In the genomic region with DNA sequence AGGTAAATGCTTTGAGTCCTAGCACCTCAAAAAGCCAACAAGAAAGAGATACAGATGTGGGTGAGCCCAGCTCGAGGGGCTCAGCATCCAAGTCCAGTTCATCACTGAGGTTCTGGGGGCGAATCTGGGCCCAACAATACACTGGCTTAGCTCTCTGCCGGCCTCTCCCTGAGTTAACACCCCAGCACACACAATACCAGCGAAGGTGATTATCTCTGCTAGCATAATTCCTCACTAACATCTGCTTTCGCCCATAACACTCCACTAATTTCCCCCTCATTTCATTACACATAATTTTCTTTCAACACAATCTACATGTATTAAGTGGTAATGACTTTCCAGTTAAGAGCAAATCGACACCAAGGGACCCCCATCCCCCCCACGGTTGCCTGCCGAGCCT, we compare ENCODE assay signal across 27 mouse cellular contexts.
DNase-seq lines count a peak whose midpoint lies in the region; ATAC-seq and TF ChIP-seq lines count a peak whose summit lies in the region.
"Had no signal": no experiment of that assay in that cellular context is flagged by ENCODE, and none has a peak within 500 bp of the region (broad histone marks: within the 10 kb centered on the region; RNA-seq: fewer than 3 reads in every experiment).

No protein-coding gene starts in this region.

- H3K9me3 ChIP-seq in midbrain, postnatal 0 days (ENCODE audit: low read length), result no peaks in the 10 kb centered on the region
- no peaks in the 10 kb centered on the region for H3K9me3 ChIP-seq in midbrain, embryonic 16.5 days (replicated peaks; ENCODE audit: control insufficient read depth, low read length, poor library complexity, severe bottlenecking)
- no peaks in the 10 kb centered on the region for H3K9me3 ChIP-seq in hindbrain, embryonic 15.5 days
- H3K9me3 ChIP-seq in embryonic facial prominence, embryonic 10.5 days, result no peaks in the 10 kb centered on the region
- H3K9me3 ChIP-seq: embryonic facial prominence, embryonic 13.5 days; heart, embryonic 10.5 days; heart, embryonic 15.5 days had no signal

- no peaks in the 10 kb centered on the region for H3K4me1 ChIP-seq in midbrain, postnatal 0 days (ENCODE audit: insufficient read depth, low read length)
- peaks cover 9% of the 10 kb centered on the region for H3K4me1 ChIP-seq in midbrain, embryonic 16.5 days (ENCODE audit: control insufficient read depth, insufficient read depth, low read length)
- H3K4me1 ChIP-seq in hindbrain, embryonic 15.5 days (replicated peaks), result peaks cover 18% of the 10 kb centered on the region
- H3K4me1 ChIP-seq in embryonic facial prominence, embryonic 10.5 days, result peaks cover 9% of the 10 kb centered on the region
- H3K4me1 ChIP-seq: heart, embryonic 15.5 days had no signal

- no peak overlapping the region for H3K4me3 ChIP-seq in midbrain, postnatal 0 days (ENCODE audit: low read depth, low read length)
- no peak overlapping the region for H3K4me3 ChIP-seq in midbrain, embryonic 16.5 days (ENCODE audit: low read depth, low read length)
- H3K4me3 ChIP-seq in hindbrain, embryonic 15.5 days, result no peak overlapping the region
- H3K4me3 ChIP-seq in embryonic facial prominence, embryonic 10.5 days, result no peak overlapping the region
- H3K4me3 ChIP-seq: embryonic facial prominence, embryonic 13.5 days; heart, embryonic 10.5 days; heart, embryonic 15.5 days had no signal

- H3K27me3 ChIP-seq in midbrain, postnatal 0 days (ENCODE audit: insufficient read depth, low read length), result no peaks in the 10 kb centered on the region
- no peaks in the 10 kb centered on the region for H3K27me3 ChIP-seq in midbrain, embryonic 16.5 days (ENCODE audit: control insufficient read depth, insufficient read depth, low read depth, low read length)
- H3K27me3 ChIP-seq in hindbrain, embryonic 15.5 days, result no peaks in the 10 kb centered on the region
- H3K27me3 ChIP-seq in embryonic facial prominence, embryonic 10.5 days (replicated peaks; ENCODE audit: low read depth, poor library complexity, severe bottlenecking), result no peaks in the 10 kb centered on the region; the same call in 1 of the 2 replicates
- H3K27me3 ChIP-seq: embryonic facial prominence, embryonic 13.5 days; heart, embryonic 15.5 days had no signal

- no peak for ATAC-seq in midbrain, postnatal 0 days (ENCODE audit: low FRiP score)
- no peak for ATAC-seq in midbrain, embryonic 16.5 days
- no peak; the same call in 1 of the 2 replicates for ATAC-seq in hindbrain, embryonic 15.5 days (ENCODE audit: low FRiP score, low read depth)
- ATAC-seq: CD4-positive, CD25-positive, alpha-beta regulatory T cell, adult 4 months; inflammation-experienced regulatory T-cells, adult 6 months had no signal

- H3K36me3 ChIP-seq in midbrain, postnatal 0 days (ENCODE audit: insufficient read depth, low read length), result no peaks in the 10 kb centered on the region
- H3K36me3 ChIP-seq in midbrain, embryonic 16.5 days (ENCODE audit: control insufficient read depth, insufficient read depth, low read length), result no peaks in the 10 kb centered on the region
- H3K36me3 ChIP-seq in hindbrain, embryonic 15.5 days, result no peaks in the 10 kb centered on the region
- no peaks in the 10 kb centered on the region for H3K36me3 ChIP-seq in embryonic facial prominence, embryonic 10.5 days (replicated peaks)
- H3K36me3 ChIP-seq: embryonic facial prominence, embryonic 13.5 days; heart, embryonic 10.5 days; heart, embryonic 15.5 days had no signal

- 44% methylated on average over 8 of the region's 8 CpGs for WGBS in midbrain, postnatal 0 days
- 38% methylated on average over 8 of the region's 8 CpGs for WGBS in midbrain, embryonic 16.5 days
- 40% methylated on average over 8 of the region's 8 CpGs for WGBS in hindbrain, embryonic 15.5 days
- 60% methylated on average over 8 of the region's 8 CpGs for WGBS in embryonic facial prominence, embryonic 10.5 days

- no peak overlapping the region for H3K4me2 ChIP-seq in midbrain, postnatal 0 days (ENCODE audit: low read depth, low read length, poor library complexity, severe bottlenecking)
- H3K4me2 ChIP-seq in midbrain, embryonic 16.5 days (ENCODE audit: low read length), result no peak overlapping the region
- no peak overlapping the region for H3K4me2 ChIP-seq in hindbrain, embryonic 15.5 days
- H3K4me2 ChIP-seq: embryonic facial prominence, embryonic 13.5 days; heart, embryonic 15.5 days; lung, embryonic 14.5 days had no signal

- DNase-seq in heart, adult 11 months, result peak; percentile 16
- DNase-seq in heart, postnatal 14 days, result no peak
- DNase-seq in midbrain, postnatal 0 days (ENCODE audit: low spot score), result peak; percentile 36
- no peak for DNase-seq in c-Kit-positive CD71-positive TER-119-positive erythroid progenitor cells, embryonic 14.5 days (ENCODE audit: low spot score)
- DNase-seq in embryonic facial prominence, embryonic 10.5 days (ENCODE audit: low spot score), result no peak
- DNase-seq: adrenal gland, postnatal 14 days; cerebellum, adult 11-12 months; cerebellum, adult 9-11 months; embryo, embryonic 11 days; gastrocnemius, postnatal 14 days; heart, postnatal 36 days; kidney, adult 11 months; kidney, postnatal 14 days; liver; lung, embryonic 14.5 days; lung, postnatal 14 days; right cerebral cortex, postnatal 14 days; spleen, adult 18-20 months; thymus, postnatal 14 days had no signal

- no peak overlapping the region; the same call in 1 of the 2 replicates for H3K27ac ChIP-seq in midbrain, postnatal 0 days (ENCODE audit: low read depth, low read length)
- H3K27ac ChIP-seq in midbrain, embryonic 16.5 days (ENCODE audit: low read length), result no peak overlapping the region
- H3K27ac ChIP-seq in hindbrain, embryonic 15.5 days (replicated peaks), result peak overlapping the region; percentile 57
- no peak overlapping the region for H3K27ac ChIP-seq in embryonic facial prominence, embryonic 10.5 days (replicated peaks)
- H3K27ac ChIP-seq: embryonic facial prominence, embryonic 13.5 days; heart, embryonic 10.5 days; heart, embryonic 15.5 days; liver, embryonic 14.5 days had no signal

- H3K9ac ChIP-seq in midbrain, postnatal 0 days (replicated peaks; ENCODE audit: low read length, poor library complexity, severe bottlenecking), result no peak overlapping the region
- no peak overlapping the region for H3K9ac ChIP-seq in midbrain, embryonic 16.5 days (ENCODE audit: low read depth, low read length)
- H3K9ac ChIP-seq in hindbrain, embryonic 15.5 days, result no peak overlapping the region
- H3K9ac ChIP-seq: embryonic facial prominence, embryonic 13.5 days; heart, embryonic 15.5 days; liver, embryonic 14.5 days; lung, embryonic 14.5 days had no signal

- intact Hi-C loops in heart, postnatal 14 days (cut with DNase I), result no loop called here

- no peak for TF ChIP-seq CTCF in midbrain, postnatal 0 days (IDR thresholded peaks at IDR 0.05)

Comparison
In these comparisons a context has a peak if more than half of its experiments do, and no peak if none do; other contexts are left out.
1. DNase-seq: peak in heart, adult 11 months (single experiment) and midbrain, postnatal 0 days (single experiment); none in heart, postnatal 14 days (0 of 2), c-Kit-positive CD71-positive TER-119-positive erythroid progenitor cells, embryonic 14.5 days (single experiment) and embryonic facial prominence, embryonic 10.5 days (single experiment).